Mouse (Mus musculus): ENCODE data around the gene Pfkfb2.

- TF ChIP-seq POLR2A (IDR thresholded peaks at IDR 0.05; ENCODE audit: low read depth, low read length) (peak; percentile 79; the same call in 1 of the 2 replicates), CTCF (IDR thresholded peaks at IDR 0.05; ENCODE audit: extremely low read depth, insufficient read length, insufficient replicate concordance, low read depth, low read length) (no peak)
Measured at GRCm38 (mm10) chr1:130715561-130716217, 13.4 kb downstream of the Pfkfb2 start, which contains the start of gene Gm29427.

Data from small intestine, adult 2 months (tissue).